Mouse (Mus musculus): ENCODE measurements around the gene Plxnd1.
A peak's percentile ranks its signal among the peaks of the same experiment; 100 is the strongest.

Gene Plxnd1

GRCm38 (mm10) chr6:115918615-115919014 lies 76.2 kb downstream of the Plxnd1 start:
- DNase-seq (ENCODE audit: low spot score in 2 of 2): no peak

- DNase-seq (ENCODE audit: low spot score in 2 of 2): no peak
Measured at GRCm38 (mm10) chr6:115916611-115917010, 78.2 kb downstream of the Plxnd1 start.

- DNase-seq (ENCODE audit: low spot score in 2 of 2): peak; percentile 64 to 70
Measured at GRCm38 (mm10) chr6:115915601-115916445, 79.0 kb downstream of the Plxnd1 start.

- DNase-seq (ENCODE audit: low spot score in 2 of 2): peak; percentile 64 to 70
Measured at GRCm38 (mm10) chr6:115914511-115915202, 80.1 kb downstream of the Plxnd1 start.

- peak in 1 of 2 experiments; percentile 39 for DNase-seq (ENCODE audit: low spot score in 2 of 2)
Measured at GRCm38 (mm10) chr6:115913482-115913881, 81.3 kb downstream of the Plxnd1 start.

- DNase-seq (ENCODE audit: low spot score in 2 of 2): no peak
Measured at GRCm38 (mm10) chr6:115911763-115912162, 83.0 kb downstream of the Plxnd1 start.

GRCm38 (mm10) chr6:115909940-115910339 lies 84.9 kb downstream of the Plxnd1 start:
- no peak for DNase-seq (ENCODE audit: low spot score in 2 of 2)

- no peak for DNase-seq (ENCODE audit: low spot score in 2 of 2)
Measured at GRCm38 (mm10) chr6:115909052-115909451, 85.8 kb downstream of the Plxnd1 start.

- no peak for DNase-seq (ENCODE audit: low spot score in 2 of 2)
Measured at GRCm38 (mm10) chr6:115908421-115908982, 86.3 kb downstream of the Plxnd1 start.

GRCm38 (mm10) chr6:115906871-115907270 lies 87.9 kb downstream of the Plxnd1 start:
- DNase-seq (ENCODE audit: low spot score in 2 of 2): no peak

GRCm38 (mm10) chr6:115906455-115906854 lies 88.3 kb downstream of the Plxnd1 start:
- no peak for DNase-seq (ENCODE audit: low spot score in 2 of 2)

- DNase-seq (ENCODE audit: low spot score in 2 of 2): no peak
Measured at GRCm38 (mm10) chr6:115905568-115905967, 89.2 kb downstream of the Plxnd1 start.

Measured in right cerebral cortex, adult 2 months (tissue).